Mouse (Mus musculus): ENCODE data around the gene Gm10413.
"Not testable (repeated sequence)": the region's sequence is repeated elsewhere in the genome, so short reads cannot be mapped to it uniquely, and the experiment has no call there.

The Gm10413 gene

DNA sequence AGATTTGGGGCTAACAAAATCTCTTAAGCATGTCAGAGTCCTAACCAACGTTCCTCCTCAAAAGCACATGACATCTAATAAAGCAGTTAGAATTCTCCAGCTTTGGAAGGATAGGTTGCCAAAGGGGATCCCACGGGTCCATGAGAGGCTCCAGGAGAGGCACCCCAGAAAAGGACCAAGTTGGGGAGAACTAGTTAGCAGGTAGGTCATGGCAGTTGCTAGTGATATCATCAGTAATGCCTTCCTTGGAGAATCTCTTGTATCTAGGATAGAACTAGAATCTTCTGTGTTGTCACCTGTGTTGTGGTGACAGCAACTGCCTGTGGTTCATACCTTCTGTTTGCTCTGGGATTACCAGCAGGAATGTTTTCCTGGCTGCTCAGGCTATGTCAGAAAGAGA lies at the start of gene Gm10413:
TSS of gene Gm10413 (plus strand) at position 301 of the 400 bp plus-strand sequence.
- not testable (repeated sequence) for DNase-seq

DNA sequence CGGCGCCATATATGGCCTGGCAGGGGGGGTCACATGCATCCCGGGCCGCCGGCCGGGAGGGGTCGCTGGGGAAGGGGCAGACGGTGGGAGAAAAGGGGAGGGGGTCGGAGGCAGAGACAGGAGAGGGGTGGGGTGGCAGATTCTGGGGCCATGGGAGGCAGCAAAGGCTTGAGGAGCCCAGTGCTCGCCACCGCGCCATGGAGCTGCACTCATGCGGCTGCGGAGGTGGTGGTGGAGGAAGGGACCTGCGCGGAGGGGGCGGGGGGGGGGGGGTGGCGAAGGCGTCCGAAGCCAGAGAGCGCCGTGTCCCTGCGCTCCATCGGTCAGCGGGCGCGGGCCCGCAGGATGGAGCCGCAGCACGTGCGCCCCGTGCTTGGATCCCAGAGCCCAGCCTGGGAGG lies 17.4 kb downstream of the Gm10413 start, which contains the start of gene Gm10409:
TSS of gene Gm10409 (plus strand) at position 301 of the 400 bp plus-strand sequence.
- DNase-seq = not testable (repeated sequence)

DNA sequence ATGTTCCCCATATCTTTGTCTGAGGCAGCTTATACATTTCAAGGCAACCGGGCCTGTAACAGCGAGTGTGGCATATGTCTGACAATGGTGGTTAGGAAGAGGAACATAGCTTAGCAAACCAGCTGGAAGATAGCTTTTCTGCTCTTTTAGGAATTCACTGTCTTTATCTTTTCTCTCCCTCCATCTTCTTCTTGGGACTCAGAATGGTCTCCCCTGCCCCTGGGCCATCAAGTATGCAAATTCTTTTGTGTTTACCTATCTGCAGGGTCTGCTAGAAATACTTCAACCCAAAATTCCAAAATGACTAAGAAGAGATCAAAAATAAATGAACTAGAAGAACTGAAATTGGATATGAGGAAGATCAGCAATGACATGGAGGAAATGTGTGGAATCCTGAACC lies 32.9 kb downstream of the Gm10413 start, which contains the start of gene Gm3005:
TSS of gene Gm3005 (plus strand) at position 301 of the 400 bp plus-strand sequence.
- DNase-seq = not testable (repeated sequence)

DNA sequence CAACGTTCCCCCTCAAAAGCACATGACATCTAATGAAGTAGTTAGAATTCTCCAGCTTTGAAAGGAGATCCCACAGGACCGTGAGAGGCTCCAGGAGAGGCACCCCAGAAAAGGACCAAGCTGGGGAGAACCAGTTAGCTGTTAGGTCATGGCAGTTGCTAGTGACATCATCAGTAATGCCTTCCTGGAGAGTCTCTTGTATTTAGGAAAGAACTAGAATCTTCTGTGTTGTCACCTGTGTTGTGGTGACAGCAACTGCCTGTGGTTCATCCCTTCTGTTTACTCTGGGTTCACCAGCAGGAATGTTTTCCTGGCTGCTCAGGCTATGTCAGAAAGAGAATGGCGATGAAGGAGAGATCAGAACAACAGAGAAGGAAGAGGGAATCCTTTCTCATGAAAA lies 54.2 kb downstream of the Gm10413 start, which contains the start of gene Gm10408:
TSS of gene Gm10408 (plus strand) at position 301 of the 400 bp plus-strand sequence.
- DNase-seq = not testable (repeated sequence)

All from right cerebral cortex, postnatal 4 days (tissue).